Mouse (Mus musculus): Measurements from ENCODE around the gene Tmem150a.

DNA sequence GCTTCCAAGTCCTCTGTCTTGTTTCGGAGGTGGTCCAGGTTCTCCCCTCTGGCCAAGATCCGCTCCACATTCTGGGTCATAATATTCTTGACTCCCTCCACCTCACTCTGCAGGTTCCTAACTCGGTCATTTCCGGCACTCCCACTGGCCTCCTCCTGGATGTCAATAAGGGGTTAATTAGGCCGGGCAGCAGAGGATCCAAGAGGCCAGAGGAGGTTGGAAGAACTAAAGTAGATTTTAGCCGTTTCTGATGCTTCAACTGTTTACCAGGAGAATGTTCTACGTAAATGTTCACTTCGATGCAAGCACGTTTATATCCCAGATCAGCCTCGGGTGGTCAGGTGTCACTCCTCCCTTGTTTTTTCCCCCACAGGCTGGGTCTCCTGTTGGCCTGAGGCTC is 33.0 kb downstream of the Tmem150a start:
- TF ChIP-seq CTCF (IDR thresholded peaks at IDR 0.05; ENCODE audit: low read depth, low read length) (no peak), POLR2A (IDR thresholded peaks at IDR 0.05; ENCODE audit: borderline replicate concordance, low read depth, low read length) (no peak)
